In the genomic region with DNA sequence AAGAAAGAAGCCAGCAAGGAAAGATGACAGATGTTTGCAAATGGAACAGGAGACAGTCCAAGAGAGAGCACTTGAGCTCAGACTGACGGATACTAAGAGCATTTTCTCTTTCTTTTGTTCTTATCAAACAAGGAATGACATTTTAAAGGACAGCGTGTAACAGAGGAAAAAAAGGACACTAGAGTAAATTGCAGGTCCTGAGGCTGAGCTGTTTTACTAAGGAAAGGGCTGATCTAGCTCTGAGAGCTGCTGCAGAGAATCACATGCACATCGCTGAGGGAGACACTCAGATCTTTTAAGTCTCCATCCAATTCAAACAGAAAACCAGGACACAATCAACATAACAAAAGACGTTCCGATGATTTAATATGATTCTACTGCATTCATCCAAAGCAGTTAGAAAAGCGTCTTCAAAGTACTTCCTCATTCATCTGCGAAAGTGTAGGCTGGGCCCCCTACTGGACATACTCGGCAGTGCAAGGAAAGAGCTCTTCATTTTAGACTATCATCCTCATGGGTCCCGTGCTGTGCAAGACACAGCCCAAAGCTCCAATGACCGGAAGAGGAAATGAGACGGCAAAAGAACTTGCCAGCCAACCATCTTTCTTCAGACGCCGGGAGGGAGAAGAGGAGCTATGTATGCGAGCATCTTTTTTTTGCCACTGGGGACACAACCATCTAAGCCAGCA, we compare ENCODE assay signal across 9 mouse cellular contexts.
A peak's percentile ranks its signal among the peaks of the same experiment; 100 is the strongest.
DNase-seq lines count a peak whose midpoint lies in the region; ATAC-seq and TF ChIP-seq lines count a peak whose summit lies in the region.
"Had no signal": no experiment of that assay in that cellular context is flagged by ENCODE, and none has a peak within 500 bp of the region (broad histone marks: within the 10 kb centered on the region; RNA-seq: fewer than 3 reads in every experiment).

No protein-coding gene starts in this region.

- WGBS in forebrain, embryonic 16.5 days, result 29% methylated on average over 14 of the region's 14 CpGs
- 33% methylated on average over 14 of the region's 14 CpGs for whole genome bisulfite sequencing in hindbrain, embryonic 12.5 days

- no peak overlapping the region for H3K9ac ChIP-seq in forebrain, embryonic 16.5 days (replicated peaks; ENCODE audit: low read depth, low read length)
- no peak overlapping the region for H3K9ac ChIP-seq in hindbrain, embryonic 12.5 days

- peaks cover 8% of the 10 kb centered on the region for H3K27me3 ChIP-seq in Patski
- H3K27me3 ChIP-seq in forebrain, embryonic 16.5 days (replicated peaks; ENCODE audit: control insufficient read depth, insufficient read depth, low read length), result no peaks in the 10 kb centered on the region
- no peaks in the 10 kb centered on the region for H3K27me3 ChIP-seq in hindbrain, embryonic 12.5 days

- no peaks in the 10 kb centered on the region for H3K36me3 ChIP-seq in forebrain, embryonic 16.5 days (ENCODE audit: control insufficient read depth, insufficient read depth)
- H3K36me3 ChIP-seq in hindbrain, embryonic 12.5 days, result no peaks in the 10 kb centered on the region

- DNase-seq in Patski (ENCODE audit: low read depth, low spot score), result no peak
- DNase-seq in cerebellum, adult 11-12 months, result peak; percentile 75
- DNase-seq in layer of hippocampus, postnatal 25 days (ENCODE audit: extremely low spot score in 1 of 2, low spot score in 1 of 2), result peak; percentile 80 to 93
- DNase-seq in lung, postnatal 36 days, result peak; percentile 63
- peak; percentile 88 to 90 for DNase-seq in right cerebral cortex, postnatal 10 days (ENCODE audit: low spot score in 2 of 2)
- DNase-seq in B cell, adult 2 months, result no peak

- no peak for ATAC-seq in Patski
- peak; percentile 74 for ATAC-seq in forebrain, embryonic 16.5 days
- peak; percentile 26; the same call in 1 of the 2 replicates for ATAC-seq in hindbrain, embryonic 12.5 days (ENCODE audit: low FRiP score)

- no peak overlapping the region for H3K4me3 ChIP-seq in forebrain, embryonic 16.5 days (replicated peaks; ENCODE audit: low read length)
- no peak overlapping the region for H3K4me3 ChIP-seq in hindbrain, embryonic 12.5 days

- in situ Hi-C loops in Patski (cut with MboI; ENCODE audit: low pct_unique_long_range_greater_than_20kb), result no loop called here

- POLR2A ChIA-PET in Patski (lab: Charles Lee), result interaction anchor here (0.6 kb wide), 1 partner anchor 16 kb away, joined by 3 read pairs; no protein-coding TSS in a partner anchor

- no peak overlapping the region for H3K27ac ChIP-seq in forebrain, embryonic 16.5 days (ENCODE audit: low read length)
- no peak overlapping the region for H3K27ac ChIP-seq in hindbrain, embryonic 12.5 days
- H3K27ac ChIP-seq: macrophage had no signal

- no peaks in the 10 kb centered on the region for H3K9me3 ChIP-seq in forebrain, embryonic 16.5 days (ENCODE audit: control insufficient read depth, low read length)
- no peaks in the 10 kb centered on the region for H3K9me3 ChIP-seq in hindbrain, embryonic 12.5 days (replicated peaks)

- peak; percentile 68 for TF ChIP-seq CTCF in Patski (IDR thresholded peaks at IDR 0.05)

- H3K4me1 ChIP-seq in forebrain, embryonic 16.5 days (replicated peaks; ENCODE audit: control insufficient read depth, insufficient read depth, low read length), result peaks cover 3% of the 10 kb centered on the region
- no peaks in the 10 kb centered on the region for H3K4me1 ChIP-seq in hindbrain, embryonic 12.5 days

- CTCF ChIA-PET in Patski (lab: Charles Lee), result interaction anchor here (0.7 to 2.6 kb wide), 9 partner anchors 10 to 931 kb away, joined by 3 to 13 read pairs (median 4); no protein-coding TSS in a partner anchor

- peak overlapping the region; percentile 44 for H3K4me2 ChIP-seq in forebrain, embryonic 16.5 days (ENCODE audit: low read length)
- peak overlapping the region; percentile 26; the same call in 1 of the 2 replicates for H3K4me2 ChIP-seq in hindbrain, embryonic 12.5 days (replicated peaks)

Comparison
In these comparisons a context has a peak if more than half of its experiments do, and no peak if none do; other contexts are left out.
1. DNase-seq: peak in cerebellum, adult 11-12 months (single experiment), layer of hippocampus, postnatal 25 days (2 of 2), lung, postnatal 36 days (single experiment) and right cerebral cortex, postnatal 10 days (2 of 2); none in Patski (single experiment) and B cell, adult 2 months (0 of 2).